Mouse (Mus musculus): ENCODE measurements at regions not wholly inside any gene's neighbourhood (a gene's known extent, or its start where the extent isn't known, plus 50 kb on each side); places are given as distances from the start of the nearest gene placed in this dataset.

DNA sequence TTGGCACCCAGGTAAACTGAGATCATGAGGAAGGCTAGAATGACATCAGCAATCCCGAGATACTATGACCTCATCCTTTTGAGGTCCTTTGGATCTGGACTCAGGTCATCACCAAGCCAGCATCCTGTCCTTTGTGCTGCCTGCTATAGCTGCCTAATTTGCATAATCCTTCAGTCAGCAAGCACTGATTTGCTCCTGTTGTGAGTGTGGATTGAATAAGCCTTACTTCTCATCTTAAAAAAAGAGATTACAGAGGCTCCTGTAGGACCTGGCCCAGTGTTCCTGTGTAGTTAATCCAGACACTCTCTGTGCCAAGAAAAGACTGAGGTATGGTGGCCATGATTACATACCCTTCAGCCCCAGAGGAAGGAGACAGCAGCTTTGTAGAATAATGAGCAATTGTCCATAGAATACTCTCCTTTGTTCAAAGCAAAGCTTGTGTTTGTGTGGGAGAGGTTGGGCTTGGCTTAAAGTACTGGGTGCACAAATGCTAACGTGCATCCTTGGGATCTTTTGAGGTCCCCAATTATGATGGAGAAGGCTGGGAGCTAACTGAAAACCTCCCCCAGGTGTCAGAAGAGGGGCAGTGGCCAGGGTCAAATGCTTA is 50.4 kb upstream of the Sorl1 start:
- Histone ChIP-seq H3K36me3 (ENCODE audit: control insufficient read depth in 1 of 2, insufficient read depth in 2 of 2, low read length in 2 of 2) (no peaks in the 10 kb centered on the region), H3K4me3 (ENCODE audit: control insufficient read depth in 1 of 2, insufficient read depth in 1 of 2, low read depth in 2 of 2, low read length in 2 of 2) (no peak overlapping the region), H3K9ac (ENCODE audit: control insufficient read depth, low read depth, low read length, poor library complexity, severe bottlenecking) (no peak overlapping the region), H3K79me2 (ENCODE audit: control insufficient read depth, insufficient read depth, low read length, poor library complexity) (no peaks in the 10 kb centered on the region), H3K27ac (ENCODE audit: control insufficient read depth, low read depth, low read length) (no peak overlapping the region), H3K9me3 (replicated peaks; ENCODE audit: insufficient read depth, low read length) (no peaks in the 10 kb centered on the region), H3K4me1 (ENCODE audit: control insufficient read depth in 1 of 2, insufficient read depth in 2 of 2, low read length in 2 of 2) (no peaks in the 10 kb centered on the region), H3K27me3 (ENCODE audit: control insufficient read depth in 1 of 2, insufficient read depth in 2 of 2, low read length in 2 of 2) (no peaks in the 10 kb centered on the region)
- no peak for TF ChIP-seq POLR2AphosphoS2 (IDR thresholded peaks at IDR 0.05; ENCODE audit: low read length)
- TF ChIP-seq BHLHE40 (IDR thresholded peaks at IDR 0.05; ENCODE audit: borderline replicate concordance, low read depth, low read length) = no peak
- no peak for TF ChIP-seq ETS1 (IDR thresholded peaks at IDR 0.05; ENCODE audit: low read depth, low read length)
- no peak for TF ChIP-seq RAD21 (IDR thresholded peaks at IDR 0.05; ENCODE audit: low read depth, low read length)
- no peak for TF ChIP-seq NRF1 (IDR thresholded peaks at IDR 0.05; ENCODE audit: insufficient read depth, low read depth, low read length, poor library complexity, severe bottlenecking)
- TF ChIP-seq RCOR1 (IDR thresholded peaks at IDR 0.05; ENCODE audit: low read depth, low read length) = no peak
- TF ChIP-seq MYB (IDR thresholded peaks at IDR 0.05; ENCODE audit: low read depth, low read length) = no peak
- DNase-seq (ENCODE audit: low read depth, low spot score) = no peak

Data from MEL (cell line).